Mouse (Mus musculus): ENCODE measurements around the gene Lrrc51. TPM values are rescaled to one million over a fixed set of nuclear protein-coding genes. Genes with fewer than 3 reads are reported as not detected.
"Not testable (repeated sequence)": the region's sequence is repeated elsewhere in the genome, so short reads cannot be mapped to it uniquely, and the experiment has no call there.

The Lrrc51 gene
- polyA plus RNA-seq, 1 experiment from 2014 or later: 4.2 TPM

DNA sequence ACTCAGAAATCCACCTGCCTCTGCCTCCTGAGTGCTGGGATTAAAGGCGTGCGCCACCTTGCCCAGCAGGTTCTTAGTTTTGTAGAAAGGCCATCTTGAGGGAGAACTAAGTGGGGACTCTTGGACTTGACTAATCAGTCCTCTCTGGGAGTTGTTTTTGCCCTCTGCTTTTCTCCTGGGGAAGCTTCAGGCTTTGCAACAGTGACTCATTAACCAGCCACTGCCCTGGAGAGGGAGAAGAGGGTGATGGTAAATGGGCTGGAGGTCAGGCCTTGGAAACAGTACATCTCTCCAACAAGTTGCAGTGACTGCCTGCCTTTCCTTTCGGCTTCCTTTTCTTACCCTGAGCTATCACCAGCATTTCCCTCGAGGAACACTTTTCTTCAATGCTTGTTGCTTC is 30.9 kb upstream of the Lrrc51 start:
- no peak overlapping the region for H3K4me3 ChIP-seq
- no peak overlapping the region for H3K9ac ChIP-seq
- no peak overlapping the region for H3K27ac ChIP-seq (ENCODE audit: poor library complexity, severe bottlenecking)
- peaks cover 29% of the 10 kb centered on the region for H3K4me1 ChIP-seq (replicated peaks)
- H3K36me3 ChIP-seq: no peaks in the 10 kb centered on the region
- H3K9me3 ChIP-seq (replicated peaks): no peaks in the 10 kb centered on the region
- ATAC-seq (ENCODE audit: insufficient number of reproducible peaks, low FRiP score): no peak
- no peaks in the 10 kb centered on the region for H3K27me3 ChIP-seq (replicated peaks)
- WGBS: 84% methylated on average over 4 of the region's 4 CpGs
- H3K4me2 ChIP-seq: no peak overlapping the region

DNA sequence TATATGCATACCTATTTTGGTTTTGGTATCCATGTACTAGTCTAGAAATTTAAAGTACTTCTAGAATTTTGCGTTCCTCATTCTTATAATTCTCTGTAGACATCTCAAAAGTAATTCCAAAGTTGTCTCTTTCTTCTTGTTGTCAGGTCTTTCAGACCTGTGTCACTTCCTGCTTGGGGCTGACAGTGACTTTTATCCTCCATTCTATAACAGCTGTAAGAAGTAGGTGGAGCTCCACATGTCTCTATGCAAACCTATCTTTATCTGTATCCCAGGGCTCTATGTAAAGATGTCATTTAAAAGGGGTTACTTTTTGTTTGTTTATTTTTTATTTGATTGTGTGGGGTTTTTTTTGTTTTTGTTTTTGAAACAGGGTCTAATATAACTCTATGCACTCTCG is 29.9 kb upstream of the Lrrc51 start:
- Histone ChIP-seq H3K27me3 (replicated peaks) (no peaks in the 10 kb centered on the region), H3K36me3 (no peaks in the 10 kb centered on the region), H3K4me2 (no peak overlapping the region), H3K4me1 (replicated peaks) (peaks cover 26% of the 10 kb centered on the region), H3K9me3 (replicated peaks) (no peaks in the 10 kb centered on the region), H3K27ac (ENCODE audit: poor library complexity, severe bottlenecking) (no peak overlapping the region), H3K4me3 (no peak overlapping the region), H3K9ac (no peak overlapping the region)
- WGBS: 96% methylated on average over 2 of the region's 2 CpGs
- ATAC-seq (ENCODE audit: insufficient number of reproducible peaks, low FRiP score): no peak

DNA sequence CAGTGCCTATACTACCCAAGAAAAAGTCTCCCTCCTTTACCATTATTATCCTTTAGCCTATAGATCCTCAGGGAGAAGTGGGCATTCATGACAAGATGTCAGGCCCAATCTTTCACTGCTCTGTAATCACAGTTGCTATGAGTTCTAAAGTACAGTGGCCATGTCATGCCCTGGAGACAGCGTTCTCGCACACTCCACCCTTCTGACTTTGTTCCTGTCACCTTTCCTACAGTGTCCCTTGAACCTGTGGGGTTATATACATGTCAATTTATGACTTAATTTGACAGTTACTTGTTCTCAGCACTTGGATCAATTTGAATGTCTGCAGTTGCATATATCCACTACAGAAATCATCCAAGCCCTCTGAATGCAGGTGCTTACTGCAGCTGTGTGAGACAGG is 29.1 kb upstream of the Lrrc51 start:
- Histone ChIP-seq H3K27ac (ENCODE audit: poor library complexity, severe bottlenecking) (no peak overlapping the region), H3K4me3 (no peak overlapping the region), H3K27me3 (replicated peaks) (no peaks in the 10 kb centered on the region), H3K36me3 (no peaks in the 10 kb centered on the region), H3K9me3 (replicated peaks) (no peaks in the 10 kb centered on the region), H3K4me2 (no peak overlapping the region), H3K9ac (no peak overlapping the region), H3K4me1 (replicated peaks) (peaks cover 20% of the 10 kb centered on the region)
- 86% methylated on average over 2 of the region's 2 CpGs for WGBS
- ATAC-seq (ENCODE audit: insufficient number of reproducible peaks, low FRiP score): no peak

DNA sequence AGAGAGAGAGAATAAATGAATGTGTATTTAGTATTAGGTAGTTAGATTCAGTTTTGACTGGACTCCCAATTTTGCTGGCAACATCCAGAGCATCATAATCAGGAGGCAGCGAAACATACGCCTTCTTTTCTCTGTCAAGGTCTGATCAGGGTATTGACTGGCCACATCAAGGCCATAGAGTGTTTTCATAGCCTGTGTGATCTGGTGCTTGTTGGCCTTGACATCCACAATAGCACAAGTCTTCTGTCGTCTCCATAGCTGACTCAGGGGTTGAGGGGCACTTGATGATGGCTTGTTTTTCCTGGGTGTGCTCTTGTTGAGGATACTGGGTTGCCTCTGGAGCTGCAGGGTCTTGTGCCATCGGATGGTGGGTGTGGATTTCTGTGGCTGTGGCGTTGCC is 23.2 kb upstream of the Lrrc51 start:
- H3K36me3 ChIP-seq: no peaks in the 10 kb centered on the region
- peaks cover 12% of the 10 kb centered on the region; the same call in 1 of the 2 replicates for H3K4me1 ChIP-seq (replicated peaks)
- H3K4me3 ChIP-seq: no peak overlapping the region
- H3K9me3 ChIP-seq (replicated peaks): no peaks in the 10 kb centered on the region
- H3K27me3 ChIP-seq (replicated peaks): no peaks in the 10 kb centered on the region
- no peak overlapping the region for H3K9ac ChIP-seq
- H3K4me2 ChIP-seq: no peak overlapping the region
- WGBS: 95% methylated on average over 5 of the region's 5 CpGs
- no peak overlapping the region for H3K27ac ChIP-seq (ENCODE audit: poor library complexity, severe bottlenecking)
- ATAC-seq (ENCODE audit: insufficient number of reproducible peaks, low FRiP score): no peak

- Histone ChIP-seq H3K36me3 (no peaks in the 10 kb centered on the region), H3K27me3 (replicated peaks) (no peaks in the 10 kb centered on the region), H3K27ac (ENCODE audit: poor library complexity, severe bottlenecking) (no peak overlapping the region)
Measured at GRCm38 (mm10) chr7:101956481-101956880, 22.8 kb upstream of the Lrrc51 start.

GRCm38 (mm10) chr7:101955862-101956261 is 22.2 kb upstream of the Lrrc51 start:
- Histone ChIP-seq H3K4me3 (no peak overlapping the region), H3K27ac (ENCODE audit: poor library complexity, severe bottlenecking) (no peak overlapping the region), H3K4me1 (replicated peaks) (peaks cover 12% of the 10 kb centered on the region; the same call in 1 of the 2 replicates), H3K9ac (no peak overlapping the region), H3K9me3 (replicated peaks) (no peaks in the 10 kb centered on the region), H3K27me3 (replicated peaks) (no peaks in the 10 kb centered on the region), H3K4me2 (no peak overlapping the region), H3K36me3 (no peaks in the 10 kb centered on the region)
- 55% methylated on average over 4 of the region's 4 CpGs for WGBS
- no peak for ATAC-seq (ENCODE audit: insufficient number of reproducible peaks, low FRiP score)

More at GRCm38 (mm10) chr7:101956481-101956880, 22.8 kb upstream of the Lrrc51 start:
- ATAC-seq (ENCODE audit: insufficient number of reproducible peaks, low FRiP score): no peak
- H3K4me1 ChIP-seq (replicated peaks): peaks cover 12% of the 10 kb centered on the region; the same call in 1 of the 2 replicates
- 82% methylated on average over 1 of the region's 1 CpGs for WGBS
- no peak overlapping the region for H3K4me3 ChIP-seq
- no peak overlapping the region for H3K4me2 ChIP-seq
- no peak overlapping the region for H3K9ac ChIP-seq
- H3K9me3 ChIP-seq (replicated peaks): no peaks in the 10 kb centered on the region

DNA sequence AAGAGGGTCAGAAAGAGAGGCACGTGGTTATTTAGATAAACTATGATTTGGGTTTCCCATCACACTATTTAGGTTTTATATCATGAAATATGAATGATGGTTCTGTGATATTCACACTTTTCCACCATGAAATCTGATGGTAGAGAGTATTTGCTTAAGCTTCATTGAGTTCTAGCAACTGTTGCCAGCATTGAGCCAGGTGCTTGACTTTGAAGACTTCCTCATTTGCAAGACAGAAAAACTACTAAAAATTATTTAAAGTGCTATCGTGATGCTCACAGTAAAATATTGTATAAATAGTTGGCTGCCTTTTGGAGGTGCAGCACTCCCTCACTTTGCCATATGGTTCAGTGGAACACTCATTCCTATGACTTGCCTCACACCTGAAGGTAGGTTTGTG is 21.6 kb upstream of the Lrrc51 start:
- H3K36me3 ChIP-seq: no peaks in the 10 kb centered on the region
- no peaks in the 10 kb centered on the region for H3K9me3 ChIP-seq (replicated peaks)
- no peak overlapping the region for H3K27ac ChIP-seq (ENCODE audit: poor library complexity, severe bottlenecking)
- H3K4me3 ChIP-seq: no peak overlapping the region
- WGBS: 88% methylated on average over 2 of the region's 2 CpGs
- ATAC-seq (ENCODE audit: insufficient number of reproducible peaks, low FRiP score): no peak
- H3K4me2 ChIP-seq: no peak overlapping the region
- H3K4me1 ChIP-seq (replicated peaks): peaks cover 12% of the 10 kb centered on the region; the same call in 1 of the 2 replicates
- no peak overlapping the region for H3K9ac ChIP-seq
- no peaks in the 10 kb centered on the region for H3K27me3 ChIP-seq (replicated peaks)

GRCm38 (mm10) chr7:101954163-101954562 is 20.5 kb upstream of the Lrrc51 start:
- H3K36me3 ChIP-seq: no peaks in the 10 kb centered on the region
- no peak overlapping the region for H3K4me3 ChIP-seq
- no peak overlapping the region for H3K27ac ChIP-seq (ENCODE audit: poor library complexity, severe bottlenecking)
- H3K4me1 ChIP-seq (replicated peaks): peaks cover 4% of the 10 kb centered on the region; the same call in 1 of the 2 replicates
- H3K4me2 ChIP-seq: no peak overlapping the region
- no peaks in the 10 kb centered on the region for H3K27me3 ChIP-seq (replicated peaks)
- no peak overlapping the region for H3K9ac ChIP-seq
- no peak for ATAC-seq (ENCODE audit: insufficient number of reproducible peaks, low FRiP score)
- no peaks in the 10 kb centered on the region for H3K9me3 ChIP-seq (replicated peaks)
- 91% methylated on average over 2 of the region's 2 CpGs for WGBS

- H3K27ac ChIP-seq (ENCODE audit: poor library complexity, severe bottlenecking): no peak overlapping the region
- no peak overlapping the region for H3K4me2 ChIP-seq
- H3K4me1 ChIP-seq (replicated peaks): peaks cover 4% of the 10 kb centered on the region; the same call in 1 of the 2 replicates
- no peaks in the 10 kb centered on the region for H3K36me3 ChIP-seq
- H3K9ac ChIP-seq: no peak overlapping the region
- H3K4me3 ChIP-seq: no peak overlapping the region
- ATAC-seq (ENCODE audit: insufficient number of reproducible peaks, low FRiP score): no peak
- no peaks in the 10 kb centered on the region for H3K9me3 ChIP-seq (replicated peaks)
- H3K27me3 ChIP-seq (replicated peaks): no peaks in the 10 kb centered on the region
- 45% methylated on average over 2 of the region's 2 CpGs for WGBS
Measured at GRCm38 (mm10) chr7:101952098-101952497, 18.4 kb upstream of the Lrrc51 start.

DNA sequence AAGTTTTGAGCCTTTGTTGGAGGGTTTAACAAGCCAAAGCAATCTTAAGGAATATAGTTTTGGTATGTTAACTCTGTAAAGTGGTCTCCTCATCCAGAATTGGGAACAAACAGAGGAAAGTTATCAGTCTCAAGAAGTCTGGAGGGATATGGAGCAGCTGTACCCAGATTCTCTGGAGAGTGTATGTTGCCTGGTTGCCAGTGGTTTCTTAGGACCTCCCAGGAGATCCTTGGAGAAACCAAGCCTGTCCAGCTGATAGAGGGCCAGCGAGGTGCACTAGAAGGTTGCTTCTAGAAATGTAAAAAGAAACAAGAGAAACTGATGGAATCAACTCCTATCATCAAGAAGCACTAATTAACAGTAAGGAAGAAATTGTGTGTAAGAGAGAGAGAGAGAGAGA is 18.0 kb upstream of the Lrrc51 start:
- no peaks in the 10 kb centered on the region for H3K27me3 ChIP-seq (replicated peaks)

DNA sequence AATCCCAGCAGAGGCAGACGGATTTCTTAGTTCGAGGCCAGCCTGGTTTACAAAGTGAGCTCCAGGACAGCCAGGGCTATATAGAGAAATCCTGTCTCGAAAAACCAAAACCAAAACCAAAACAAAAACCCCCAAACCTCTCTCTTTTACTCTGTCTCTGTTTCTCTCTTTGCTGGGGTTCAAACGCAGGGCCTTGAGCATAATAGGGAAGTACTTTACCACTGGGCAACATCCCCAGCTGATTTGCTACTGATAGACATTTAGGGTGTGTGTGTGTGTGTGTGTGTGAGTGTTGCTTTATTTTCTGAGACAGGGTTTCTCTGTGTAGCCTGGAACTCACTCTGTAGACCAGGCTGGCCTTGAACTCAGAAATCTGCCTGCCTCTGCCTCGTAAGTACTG is 15.3 kb upstream of the Lrrc51 start:
- H3K4me1 ChIP-seq (replicated peaks); H3K4me3 ChIP-seq; H3K9me3 ChIP-seq (replicated peaks); H3K36me3 ChIP-seq; ATAC-seq (ENCODE audit: insufficient number of reproducible peaks, low FRiP score); H3K27ac ChIP-seq (ENCODE audit: poor library complexity, severe bottlenecking); H3K9ac ChIP-seq; H3K4me2 ChIP-seq; H3K27me3 ChIP-seq (replicated peaks): not testable (repeated sequence)
- WGBS: 91% methylated on average over 5 of the region's 5 CpGs

More for the DNA sequence above, 18.0 kb upstream of the Lrrc51 start:
- Histone ChIP-seq H3K27ac (ENCODE audit: poor library complexity, severe bottlenecking) (no peak overlapping the region), H3K36me3 (no peaks in the 10 kb centered on the region), H3K4me2 (no peak overlapping the region), H3K9ac (no peak overlapping the region), H3K4me3 (no peak overlapping the region), H3K4me1 (replicated peaks) (peaks cover 4% of the 10 kb centered on the region; the same call in 1 of the 2 replicates), H3K9me3 (replicated peaks) (no peaks in the 10 kb centered on the region)
- 77% methylated on average over 1 of the region's 1 CpGs for WGBS
- no peak for ATAC-seq (ENCODE audit: insufficient number of reproducible peaks, low FRiP score)

DNA sequence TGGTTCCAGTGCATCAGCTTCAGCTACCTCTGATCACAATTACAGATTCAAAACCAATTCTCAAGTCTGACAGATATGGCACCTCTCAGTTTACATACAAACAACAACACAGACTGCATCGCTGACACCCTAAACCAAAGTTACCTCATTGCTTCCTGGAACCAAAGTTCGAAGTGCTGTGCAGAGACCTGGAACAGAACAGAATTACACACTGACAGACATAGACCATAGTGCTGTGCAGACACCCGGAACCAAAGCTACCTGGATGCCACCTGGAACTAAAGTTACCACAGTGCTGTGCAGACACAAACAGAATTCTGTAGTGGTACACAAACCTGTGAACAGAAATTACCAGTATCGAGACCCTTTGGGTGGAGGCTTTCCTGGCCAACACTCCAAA is 6.1 kb upstream of the Lrrc51 start:
- no peaks in the 10 kb centered on the region for H3K9me3 ChIP-seq (replicated peaks)
- no peaks in the 10 kb centered on the region for H3K27me3 ChIP-seq (replicated peaks)
- peaks cover 11% of the 10 kb centered on the region for H3K4me1 ChIP-seq (replicated peaks)
- H3K4me3 ChIP-seq: no peak overlapping the region
- no peak overlapping the region for H3K9ac ChIP-seq
- WGBS: 92% methylated on average over 4 of the region's 4 CpGs
- no peak overlapping the region for H3K27ac ChIP-seq (ENCODE audit: poor library complexity, severe bottlenecking)
- H3K36me3 ChIP-seq: 0 out of 2 replicates have a peak, but pooled peaks cover 3% of the 10 kb centered on the region
- no peak overlapping the region for H3K4me2 ChIP-seq
- no peak for ATAC-seq (ENCODE audit: insufficient number of reproducible peaks, low FRiP score)

Data from heart, embryonic 12.5 days (tissue).